Mouse (Mus musculus): Measurements from ENCODE around the gene Rnf11. TPM values are rescaled to one million over a fixed set of nuclear protein-coding genes. Genes with fewer than 3 reads are reported as not detected.
A peak's percentile ranks its signal among the peaks of the same experiment; 100 is the strongest.

Gene Rnf11
- polyA plus RNA-seq, 1 experiment from 2014 or later: 31.9 TPM

GRCm38 (mm10) chr4:109442649-109443048 lies 41.9 kb downstream of the Rnf11 start:
- WGBS: 85% methylated on average over 4 of the region's 4 CpGs
- no peak for ATAC-seq (replicated peaks; ENCODE audit: low FRiP score)
- no peaks in the 10 kb centered on the region for H3K9me3 ChIP-seq (replicated peaks)
- no peaks in the 10 kb centered on the region for H3K27me3 ChIP-seq
- H3K4me2 ChIP-seq: no peak overlapping the region
- H3K4me1 ChIP-seq: peaks cover 8% of the 10 kb centered on the region; the same call in 1 of the 2 replicates
- no peak overlapping the region for H3K27ac ChIP-seq
- no peak overlapping the region for H3K9ac ChIP-seq
- peaks cover 5% of the 10 kb centered on the region for H3K36me3 ChIP-seq
- no peak overlapping the region for H3K4me3 ChIP-seq (replicated peaks)

- Histone ChIP-seq H3K9me3 (replicated peaks) (no peaks in the 10 kb centered on the region), H3K36me3 (peaks cover 5% of the 10 kb centered on the region), H3K27me3 (no peaks in the 10 kb centered on the region), H3K27ac (no peak overlapping the region), H3K4me2 (no peak overlapping the region), H3K9ac (no peak overlapping the region), H3K4me3 (replicated peaks) (no peak overlapping the region), H3K4me1 (peaks cover 8% of the 10 kb centered on the region; the same call in 1 of the 2 replicates)
- ATAC-seq (replicated peaks; ENCODE audit: low FRiP score): no peak
- whole genome bisulfite sequencing: 86% methylated on average over 7 of the region's 7 CpGs
Measured at GRCm38 (mm10) chr4:109442126-109442525, 42.4 kb downstream of the Rnf11 start.

- H3K36me3 ChIP-seq: peaks cover 5% of the 10 kb centered on the region
- 69% methylated on average over 3 of the region's 3 CpGs for whole genome bisulfite sequencing
- no peak overlapping the region for H3K4me3 ChIP-seq (replicated peaks)
- peak overlapping the region; percentile 13; the same call in 1 of the 2 replicates for H3K27ac ChIP-seq
- H3K9ac ChIP-seq: no peak overlapping the region
- H3K4me1 ChIP-seq: peaks cover 8% of the 10 kb centered on the region; the same call in 1 of the 2 replicates
- ATAC-seq (replicated peaks; ENCODE audit: low FRiP score): 0 out of 2 replicates have a peak, but pooled peaks have one; percentile 47
- H3K27me3 ChIP-seq: no peaks in the 10 kb centered on the region
- no peak overlapping the region for H3K4me2 ChIP-seq
- no peaks in the 10 kb centered on the region for H3K9me3 ChIP-seq (replicated peaks)
Measured at GRCm38 (mm10) chr4:109441000-109441399, 43.5 kb downstream of the Rnf11 start.

- Histone ChIP-seq H3K9me3 (replicated peaks) (no peaks in the 10 kb centered on the region), H3K27me3 (no peaks in the 10 kb centered on the region), H3K27ac (peak overlapping the region; percentile 6; the same call in 1 of the 2 replicates), H3K4me2 (no peak overlapping the region), H3K4me3 (replicated peaks) (no peak overlapping the region), H3K9ac (no peak overlapping the region), H3K36me3 (peaks cover 5% of the 10 kb centered on the region), H3K4me1 (peaks cover 8% of the 10 kb centered on the region; the same call in 1 of the 2 replicates)
- ATAC-seq (replicated peaks; ENCODE audit: low FRiP score): no peak
- WGBS: 92% methylated on average over 5 of the region's 5 CpGs
Measured at GRCm38 (mm10) chr4:109440381-109440780, 44.1 kb downstream of the Rnf11 start.

- H3K36me3 ChIP-seq: peaks cover 5% of the 10 kb centered on the region
- no peak overlapping the region for H3K4me2 ChIP-seq
- H3K9ac ChIP-seq: no peak overlapping the region
- 75% methylated on average over 3 of the region's 3 CpGs for WGBS
- peaks cover 8% of the 10 kb centered on the region; the same call in 1 of the 2 replicates for H3K4me1 ChIP-seq
- ATAC-seq (replicated peaks; ENCODE audit: low FRiP score): no peak; the same call in 1 of the 2 replicates
- no peak overlapping the region for H3K4me3 ChIP-seq (replicated peaks)
- H3K27me3 ChIP-seq: no peaks in the 10 kb centered on the region
- H3K27ac ChIP-seq: no peak overlapping the region
- H3K9me3 ChIP-seq (replicated peaks): no peaks in the 10 kb centered on the region
Measured at GRCm38 (mm10) chr4:109439825-109440248, 44.7 kb downstream of the Rnf11 start.

GRCm38 (mm10) chr4:109439101-109439500 lies 45.4 kb downstream of the Rnf11 start:
- Histone ChIP-seq H3K9me3 (replicated peaks) (no peaks in the 10 kb centered on the region), H3K27ac (no peak overlapping the region), H3K9ac (no peak overlapping the region), H3K36me3 (peaks cover 5% of the 10 kb centered on the region), H3K4me2 (no peak overlapping the region), H3K4me3 (replicated peaks) (no peak overlapping the region), H3K27me3 (no peaks in the 10 kb centered on the region), H3K4me1 (peaks cover 8% of the 10 kb centered on the region; the same call in 1 of the 2 replicates)
- ATAC-seq (replicated peaks; ENCODE audit: low FRiP score): no peak
- WGBS: 69% methylated on average over 8 of the region's 8 CpGs

- WGBS: 44% methylated on average over 9 of the region's 9 CpGs
- H3K4me1 ChIP-seq: peaks cover 8% of the 10 kb centered on the region; the same call in 1 of the 2 replicates
- no peak overlapping the region for H3K27ac ChIP-seq
- peak; percentile 67; the same call in 1 of the 2 replicates for ATAC-seq (replicated peaks; ENCODE audit: low FRiP score)
- no peak overlapping the region for H3K9ac ChIP-seq
- no peak overlapping the region for H3K4me3 ChIP-seq (replicated peaks)
- peaks cover 5% of the 10 kb centered on the region for H3K36me3 ChIP-seq
- no peaks in the 10 kb centered on the region for H3K27me3 ChIP-seq
- no peaks in the 10 kb centered on the region for H3K9me3 ChIP-seq (replicated peaks)
- no peak overlapping the region for H3K4me2 ChIP-seq
Measured at GRCm38 (mm10) chr4:109437913-109438878, 46.3 kb downstream of the Rnf11 start.

- no peaks in the 10 kb centered on the region for H3K27me3 ChIP-seq
- 90% methylated on average over 1 of the region's 1 CpGs for WGBS
Measured at GRCm38 (mm10) chr4:109434256-109434655, 50.3 kb downstream of the Rnf11 start.

GRCm38 (mm10) chr4:109433641-109434040 lies 50.9 kb downstream of the Rnf11 start:
- H3K4me3 ChIP-seq (replicated peaks): no peak overlapping the region
- H3K36me3 ChIP-seq: no peaks in the 10 kb centered on the region
- H3K27ac ChIP-seq: no peak overlapping the region
- 0 out of 2 replicates have a peak, but pooled peaks cover 4% of the 10 kb centered on the region for H3K4me1 ChIP-seq
- no peaks in the 10 kb centered on the region for H3K27me3 ChIP-seq
- no peak overlapping the region for H3K9ac ChIP-seq
- H3K4me2 ChIP-seq: no peak overlapping the region
- no peak for ATAC-seq (replicated peaks; ENCODE audit: low FRiP score)
- H3K9me3 ChIP-seq (replicated peaks): no peaks in the 10 kb centered on the region
- 76% methylated on average over 6 of the region's 6 CpGs for WGBS

More at GRCm38 (mm10) chr4:109434256-109434655, 50.3 kb downstream of the Rnf11 start:
- Histone ChIP-seq H3K9ac (no peak overlapping the region), H3K4me1 (0 out of 2 replicates have a peak, but pooled peaks cover 4% of the 10 kb centered on the region), H3K9me3 (replicated peaks) (no peaks in the 10 kb centered on the region), H3K36me3 (no peaks in the 10 kb centered on the region), H3K4me3 (replicated peaks) (no peak overlapping the region), H3K4me2 (no peak overlapping the region), H3K27ac (no peak overlapping the region)
- no peak for ATAC-seq (replicated peaks; ENCODE audit: low FRiP score)

GRCm38 (mm10) chr4:109432668-109433375 lies 51.7 kb downstream of the Rnf11 start:
- no peak overlapping the region for H3K4me2 ChIP-seq
- no peaks in the 10 kb centered on the region for H3K9me3 ChIP-seq (replicated peaks)
- ATAC-seq (replicated peaks; ENCODE audit: low FRiP score): no peak
- H3K9ac ChIP-seq: no peak overlapping the region
- no peak overlapping the region for H3K4me3 ChIP-seq (replicated peaks)
- no peak overlapping the region for H3K27ac ChIP-seq
- no peaks in the 10 kb centered on the region for H3K36me3 ChIP-seq
- H3K4me1 ChIP-seq: 0 out of 2 replicates have a peak, but pooled peaks cover 4% of the 10 kb centered on the region
- 68% methylated on average over 16 of the region's 16 CpGs for WGBS
- no peaks in the 10 kb centered on the region for H3K27me3 ChIP-seq

GRCm38 (mm10) chr4:109430854-109431253 lies 53.7 kb downstream of the Rnf11 start:
- peak; percentile 42; the same call in 1 of the 2 replicates for ATAC-seq (replicated peaks; ENCODE audit: low FRiP score)
- no peak overlapping the region for H3K4me3 ChIP-seq (replicated peaks)
- H3K27ac ChIP-seq: no peak overlapping the region
- no peaks in the 10 kb centered on the region for H3K36me3 ChIP-seq
- H3K9ac ChIP-seq: no peak overlapping the region
- no peaks in the 10 kb centered on the region for H3K27me3 ChIP-seq
- 51% methylated on average over 13 of the region's 13 CpGs for WGBS
- 0 out of 2 replicates have a peak, but pooled peaks cover 4% of the 10 kb centered on the region for H3K4me1 ChIP-seq
- no peak overlapping the region for H3K4me2 ChIP-seq
- no peaks in the 10 kb centered on the region for H3K9me3 ChIP-seq (replicated peaks)

Measured in kidney, embryonic 15.5 days (tissue).